Mouse (Mus musculus): ENCODE measurements around the gene Nmur1. TPM values are rescaled to one million over a fixed set of nuclear protein-coding genes. Genes with fewer than 3 reads are reported as not detected.
A peak's percentile ranks its signal among the peaks of the same experiment; 100 is the strongest.

The Nmur1 gene
- polyA plus RNA-seq, 1 experiment from 2014 or later = not detected

DNA sequence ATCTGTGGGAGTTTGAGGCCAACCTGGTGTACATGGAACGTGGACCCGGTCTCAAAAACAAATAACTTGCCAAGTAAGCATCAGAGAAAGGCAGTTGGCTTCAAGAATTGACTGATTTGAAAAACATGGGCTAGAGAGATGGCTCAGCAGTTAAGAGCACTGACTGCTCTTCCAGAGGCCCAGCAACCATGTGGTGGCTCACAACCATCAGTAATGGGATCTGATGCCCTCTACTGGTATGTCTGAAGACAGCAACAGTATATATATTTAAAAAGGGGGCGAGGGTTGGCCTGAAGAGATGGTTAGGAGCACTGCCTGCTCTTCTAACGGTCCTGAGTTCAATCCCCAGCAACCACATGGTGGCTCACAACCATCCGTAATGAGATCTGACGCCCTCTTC, 62.4 kb downstream of the Nmur1 start:
- H3K27me3 ChIP-seq (ENCODE audit: control insufficient read depth, insufficient read depth, low read length) = no peaks in the 10 kb centered on the region
- DNase-seq (ENCODE audit: low spot score) (no peak), ATAC-seq (replicated peaks; ENCODE audit: low FRiP score) (no peak)
- H3K9ac ChIP-seq (ENCODE audit: low read length) = no peak overlapping the region
- 9% methylated on average over 6 of the region's 6 CpGs for WGBS
- H3K4me2 ChIP-seq (ENCODE audit: low read depth, low read length, severe bottlenecking) = no peak overlapping the region
- no peaks in the 10 kb centered on the region; the same call in 1 of the 2 replicates for H3K4me1 ChIP-seq (replicated peaks; ENCODE audit: control insufficient read depth, insufficient read depth, low read length)
- H3K9me3 ChIP-seq (ENCODE audit: control insufficient read depth, low read length) = no peaks in the 10 kb centered on the region
- H3K27ac ChIP-seq (ENCODE audit: low read depth, low read length) = no peak overlapping the region
- no peaks in the 10 kb centered on the region for H3K36me3 ChIP-seq (ENCODE audit: control insufficient read depth, insufficient read depth, low read length)
- no peak overlapping the region for H3K4me3 ChIP-seq (ENCODE audit: low read depth, low read length)

DNA sequence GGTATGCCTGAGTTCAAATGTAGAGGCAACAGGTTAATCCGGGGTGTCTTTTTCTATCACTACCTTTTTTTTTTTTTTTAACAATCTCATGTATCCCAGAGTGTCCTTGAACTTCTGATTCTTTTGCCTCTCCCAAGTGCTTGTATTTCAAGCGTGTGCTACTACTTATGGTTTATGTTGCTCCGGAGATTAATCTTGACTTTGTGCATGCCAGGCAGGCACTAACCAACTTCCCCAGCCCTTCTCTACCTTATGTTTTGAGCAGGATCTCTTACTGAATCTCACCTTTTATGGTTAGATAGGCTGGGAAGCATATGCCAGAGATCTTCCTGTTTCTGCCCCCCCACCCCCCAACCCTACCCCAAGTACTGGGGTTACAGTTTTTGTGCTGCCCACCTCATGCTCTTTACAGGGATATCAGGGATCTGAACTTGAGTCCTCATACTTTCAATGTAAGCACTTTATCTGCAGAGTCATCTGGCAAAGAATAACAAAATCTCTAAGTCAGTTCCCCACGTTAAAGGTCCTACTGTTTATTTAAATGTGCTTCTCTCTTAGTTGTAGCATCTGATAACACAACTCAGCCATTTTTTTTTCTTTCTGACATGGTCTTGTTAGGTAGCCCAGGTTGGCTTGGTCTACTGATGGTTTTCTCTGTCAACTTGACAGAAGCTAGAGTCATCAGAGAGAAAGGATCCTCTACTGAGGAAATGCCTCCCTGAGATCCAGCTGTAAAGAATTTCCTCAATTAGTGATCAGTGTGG, 64.0 kb downstream of the Nmur1 start:
- H3K4me3 ChIP-seq (ENCODE audit: low read depth, low read length) = no peak overlapping the region
- WGBS = 86% methylated on average over 4 of the region's 4 CpGs
- no peak overlapping the region for H3K9ac ChIP-seq (ENCODE audit: low read length)
- no peaks in the 10 kb centered on the region for H3K9me3 ChIP-seq (ENCODE audit: control insufficient read depth, low read length)
- no peak overlapping the region for H3K27ac ChIP-seq (ENCODE audit: low read depth, low read length)
- H3K4me1 ChIP-seq (replicated peaks; ENCODE audit: control insufficient read depth, insufficient read depth, low read length) = no peaks in the 10 kb centered on the region; the same call in 1 of the 2 replicates
- no peaks in the 10 kb centered on the region for H3K27me3 ChIP-seq (ENCODE audit: control insufficient read depth, insufficient read depth, low read length)
- DNase-seq (ENCODE audit: low spot score) (no peak), ATAC-seq (replicated peaks; ENCODE audit: low FRiP score) (no peak)
- no peak overlapping the region for H3K4me2 ChIP-seq (ENCODE audit: low read depth, low read length, severe bottlenecking)
- H3K36me3 ChIP-seq (ENCODE audit: control insufficient read depth, insufficient read depth, low read length) = peaks cover 2% of the 10 kb centered on the region; the same call in 1 of the 2 replicates

DNA sequence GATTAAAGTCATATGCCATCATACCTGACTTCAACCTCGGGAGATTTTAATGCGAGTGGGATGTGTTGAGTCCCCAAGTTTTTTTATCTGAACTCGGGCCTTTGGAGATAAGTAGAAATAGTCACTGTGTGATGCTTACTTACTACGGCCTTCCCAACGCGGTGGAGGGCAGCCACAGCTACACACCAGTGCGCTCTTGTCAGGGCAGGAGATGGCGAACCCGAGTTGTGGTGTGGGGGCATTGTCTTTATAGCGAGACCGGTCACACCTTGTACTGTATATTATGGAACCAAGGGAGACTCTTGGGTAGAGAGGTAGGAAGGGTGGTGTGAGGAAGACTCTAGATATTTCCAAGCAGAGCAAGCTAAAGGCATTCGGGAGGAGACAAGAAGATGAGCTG, 65.6 kb downstream of the Nmur1 start:
- WGBS = 17% methylated on average over 12 of the region's 12 CpGs
- ATAC-seq (replicated peaks; ENCODE audit: low FRiP score) (no peak), DNase-seq (ENCODE audit: low spot score) (no peak)
- peak overlapping the region; percentile 81 for H3K4me2 ChIP-seq (ENCODE audit: low read depth, low read length, severe bottlenecking)
- no peaks in the 10 kb centered on the region; the same call in 1 of the 2 replicates for H3K4me1 ChIP-seq (replicated peaks; ENCODE audit: control insufficient read depth, insufficient read depth, low read length)
- peak overlapping the region; percentile 83 for H3K9ac ChIP-seq (ENCODE audit: low read length)
- H3K27ac ChIP-seq (ENCODE audit: low read depth, low read length) = no peak overlapping the region
- H3K4me3 ChIP-seq (ENCODE audit: low read depth, low read length) = peak overlapping the region; percentile 91
- H3K27me3 ChIP-seq (ENCODE audit: control insufficient read depth, insufficient read depth, low read length) = no peaks in the 10 kb centered on the region
- H3K9me3 ChIP-seq (ENCODE audit: control insufficient read depth, low read length) = no peaks in the 10 kb centered on the region
- peaks cover 15% of the 10 kb centered on the region for H3K36me3 ChIP-seq (ENCODE audit: control insufficient read depth, insufficient read depth, low read length)

DNA sequence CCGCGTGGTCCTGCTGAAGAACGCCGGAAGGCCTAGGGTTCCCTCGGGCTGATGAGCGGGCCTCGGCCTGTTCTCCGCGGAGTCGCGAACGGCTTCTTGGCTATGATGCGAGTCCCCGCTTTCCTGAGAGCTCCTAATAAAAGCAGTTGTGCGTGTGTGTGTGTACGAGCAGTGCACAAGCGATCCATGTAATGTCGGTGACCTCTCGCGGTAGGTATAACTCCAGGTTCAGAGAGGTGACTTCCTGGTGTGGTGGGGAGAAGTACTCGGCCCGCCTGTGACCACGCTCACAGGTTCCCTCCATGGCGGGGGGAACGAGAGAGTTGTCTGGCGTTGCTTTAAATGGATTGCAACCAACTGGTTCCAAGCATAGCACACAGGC, 66.2 kb downstream of the Nmur1 start:
- WGBS = under 1% methylated on average over 26 of the region's 26 CpGs
- H3K27ac ChIP-seq (ENCODE audit: low read depth, low read length) = peak overlapping the region; percentile 98; the same call in 1 of the 2 replicates
- H3K9me3 ChIP-seq (ENCODE audit: control insufficient read depth, low read length) = no peaks in the 10 kb centered on the region
- H3K4me3 ChIP-seq (ENCODE audit: low read depth, low read length) = peak overlapping the region; percentile 91
- peak overlapping the region; percentile 81 for H3K4me2 ChIP-seq (ENCODE audit: low read depth, low read length, severe bottlenecking)
- no peaks in the 10 kb centered on the region for H3K27me3 ChIP-seq (ENCODE audit: control insufficient read depth, insufficient read depth, low read length)
- peak overlapping the region; percentile 83 for H3K9ac ChIP-seq (ENCODE audit: low read length)
- ATAC-seq (replicated peaks; ENCODE audit: low FRiP score) (peak; percentile 13), DNase-seq (ENCODE audit: low spot score) (no peak)
- no peaks in the 10 kb centered on the region; the same call in 1 of the 2 replicates for H3K4me1 ChIP-seq (replicated peaks; ENCODE audit: control insufficient read depth, insufficient read depth, low read length)
- H3K36me3 ChIP-seq (ENCODE audit: control insufficient read depth, insufficient read depth, low read length) = peaks cover 21% of the 10 kb centered on the region

DNA sequence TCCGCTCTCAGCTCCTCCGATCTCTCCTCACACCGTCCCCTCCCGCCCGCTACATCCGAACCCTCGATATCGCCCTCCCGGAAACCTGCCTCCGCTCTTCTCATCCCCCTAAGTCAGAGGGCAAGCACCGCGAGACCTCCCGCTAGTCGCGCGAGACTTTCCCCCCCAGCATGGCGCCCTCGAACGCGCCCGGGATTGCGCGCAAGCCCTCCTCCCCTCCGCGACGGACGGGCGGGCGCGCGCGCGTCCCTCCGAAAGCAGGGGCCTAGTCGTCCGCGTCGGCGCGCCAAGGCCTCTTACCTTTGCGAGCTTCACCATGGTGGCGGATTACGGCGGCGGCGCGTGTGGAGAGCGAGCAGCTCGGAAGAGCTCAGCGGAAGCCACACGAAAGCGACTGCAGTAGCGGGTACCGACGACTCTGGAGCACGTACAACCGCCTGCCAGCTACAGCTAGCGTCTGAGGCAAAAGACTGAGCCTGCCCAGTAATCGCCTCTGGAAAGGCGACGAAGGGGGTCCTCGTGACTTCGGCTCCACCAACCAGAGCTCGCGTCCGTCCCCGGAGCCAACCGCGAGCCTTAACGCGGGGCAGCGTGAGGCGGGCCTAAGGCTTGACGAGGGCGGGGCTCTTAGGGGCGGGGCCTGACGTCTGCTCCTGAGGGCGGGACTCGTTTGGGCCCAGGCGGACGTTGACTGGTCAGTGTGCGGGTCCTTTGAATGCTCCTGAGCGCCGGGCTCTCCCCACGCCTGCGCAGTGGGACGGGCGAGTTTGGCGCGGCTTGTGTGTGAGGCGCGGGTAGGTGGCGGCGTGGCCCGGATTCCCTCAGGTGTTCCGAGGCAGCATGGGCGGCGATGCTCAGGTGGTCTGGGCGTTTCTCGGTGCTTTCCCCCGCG, 66.9 kb downstream of the Nmur1 start, which contains the start of gene Ncl:
Gene Ncl, minus strand, starts transcription at position 495 of the 892 bp plus-strand sequence.
- Histone ChIP-seq H3K4me1 (replicated peaks; ENCODE audit: control insufficient read depth, insufficient read depth, low read length) (no peaks in the 10 kb centered on the region; the same call in 1 of the 2 replicates), H3K27me3 (ENCODE audit: control insufficient read depth, insufficient read depth, low read length) (no peaks in the 10 kb centered on the region), H3K36me3 (ENCODE audit: control insufficient read depth, insufficient read depth, low read length) (peaks cover 24% of the 10 kb centered on the region), H3K27ac (ENCODE audit: low read depth, low read length) (peak within 1 kb of the TSS; percentile 98), H3K4me2 (ENCODE audit: low read depth, low read length, severe bottlenecking) (peak within 1 kb of the TSS; percentile 81), H3K4me3 (ENCODE audit: low read depth, low read length) (peak within 1 kb of the TSS; percentile 91), H3K9ac (ENCODE audit: low read length) (peak within 1 kb of the TSS; percentile 92), H3K9me3 (ENCODE audit: control insufficient read depth, low read length) (no peaks in the 10 kb centered on the region)
- peak; percentile 98 for ATAC-seq (replicated peaks; ENCODE audit: low FRiP score)
- peak; percentile 99 for DNase-seq (ENCODE audit: low spot score)
- WGBS = under 1% methylated on average over 102 of the region's 102 CpGs

DNA sequence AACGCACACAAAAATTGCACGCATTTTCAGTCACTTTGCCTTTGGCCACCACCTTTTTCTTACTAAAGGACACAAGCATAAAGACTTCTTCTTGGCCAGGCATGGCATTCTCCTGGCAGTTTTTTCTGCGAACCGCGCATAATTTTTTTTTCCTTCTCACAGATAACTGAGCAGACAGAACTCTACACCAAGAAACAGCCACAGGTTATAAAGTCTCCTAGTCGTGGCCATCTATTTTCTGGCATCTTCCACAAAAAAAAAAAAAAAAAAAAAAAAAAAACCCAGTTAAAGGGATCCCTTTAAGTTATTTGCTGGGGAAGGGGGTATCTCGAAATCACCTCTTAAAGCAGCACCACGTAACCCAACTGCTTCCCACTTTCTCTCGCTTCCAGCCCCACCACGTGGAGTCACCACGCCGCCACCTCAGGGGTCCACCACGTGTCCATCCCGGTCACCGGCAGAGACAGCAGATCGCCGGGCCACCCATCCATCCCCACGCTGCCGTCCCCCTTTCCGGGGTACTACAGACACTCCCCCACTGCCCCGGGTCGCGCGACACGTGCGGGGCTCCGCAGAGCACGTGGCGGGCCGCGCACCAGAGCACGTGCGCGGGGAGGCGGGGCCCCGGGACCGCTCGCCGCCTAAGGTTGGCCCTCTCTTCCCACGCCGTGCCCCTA, 67.7 kb downstream of the Nmur1 start:
- Histone ChIP-seq H3K4me3 (ENCODE audit: low read depth, low read length) (peak overlapping the region; percentile 91), H3K4me2 (ENCODE audit: low read depth, low read length, severe bottlenecking) (peak overlapping the region; percentile 80), H3K27ac (ENCODE audit: low read depth, low read length) (peak overlapping the region; percentile 98), H3K36me3 (ENCODE audit: control insufficient read depth, insufficient read depth, low read length) (peaks cover 24% of the 10 kb centered on the region), H3K27me3 (ENCODE audit: control insufficient read depth, insufficient read depth, low read length) (no peaks in the 10 kb centered on the region), H3K9me3 (ENCODE audit: control insufficient read depth, low read length) (no peaks in the 10 kb centered on the region), H3K4me1 (replicated peaks; ENCODE audit: control insufficient read depth, insufficient read depth, low read length) (no peaks in the 10 kb centered on the region; the same call in 1 of the 2 replicates), H3K9ac (ENCODE audit: low read length) (peak overlapping the region; percentile 92)
- ATAC-seq (replicated peaks; ENCODE audit: low FRiP score) (no peak), DNase-seq (ENCODE audit: low spot score) (no peak)
- under 1% methylated on average over 41 of the region's 41 CpGs for WGBS

DNA sequence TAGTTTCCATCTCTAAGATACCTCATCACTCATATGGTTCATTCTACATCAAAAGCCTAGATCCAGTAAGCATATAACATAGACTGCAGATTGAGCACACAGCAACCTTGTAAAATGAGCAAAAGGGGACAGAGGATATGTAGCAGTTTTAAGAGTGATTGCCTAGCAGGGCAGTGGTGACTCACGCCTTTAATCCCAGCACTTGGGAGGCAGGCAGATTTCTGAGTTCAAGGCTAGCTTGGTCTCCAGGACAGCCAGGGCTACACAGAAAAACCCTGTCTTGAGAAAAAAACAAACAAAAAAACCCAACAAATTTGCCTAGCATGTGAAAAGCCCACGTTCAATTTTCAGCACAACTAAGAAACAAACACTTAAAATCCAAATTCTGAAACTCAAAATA, 71.8 kb downstream of the Nmur1 start:
- Histone ChIP-seq H3K4me2 (ENCODE audit: low read depth, low read length, severe bottlenecking) (no peak overlapping the region), H3K9ac (ENCODE audit: low read length) (no peak overlapping the region), H3K4me3 (ENCODE audit: low read depth, low read length) (no peak overlapping the region), H3K36me3 (ENCODE audit: control insufficient read depth, insufficient read depth, low read length) (peaks cover 43% of the 10 kb centered on the region), H3K9me3 (ENCODE audit: control insufficient read depth, low read length) (no peaks in the 10 kb centered on the region), H3K27me3 (ENCODE audit: control insufficient read depth, insufficient read depth, low read length) (no peaks in the 10 kb centered on the region), H3K4me1 (replicated peaks; ENCODE audit: control insufficient read depth, insufficient read depth, low read length) (no peaks in the 10 kb centered on the region), H3K27ac (ENCODE audit: low read depth, low read length) (no peak overlapping the region)
- 92% methylated on average over 2 of the region's 2 CpGs for WGBS
- ATAC-seq (replicated peaks; ENCODE audit: low FRiP score) (no peak), DNase-seq (ENCODE audit: low spot score) (no peak)

DNA sequence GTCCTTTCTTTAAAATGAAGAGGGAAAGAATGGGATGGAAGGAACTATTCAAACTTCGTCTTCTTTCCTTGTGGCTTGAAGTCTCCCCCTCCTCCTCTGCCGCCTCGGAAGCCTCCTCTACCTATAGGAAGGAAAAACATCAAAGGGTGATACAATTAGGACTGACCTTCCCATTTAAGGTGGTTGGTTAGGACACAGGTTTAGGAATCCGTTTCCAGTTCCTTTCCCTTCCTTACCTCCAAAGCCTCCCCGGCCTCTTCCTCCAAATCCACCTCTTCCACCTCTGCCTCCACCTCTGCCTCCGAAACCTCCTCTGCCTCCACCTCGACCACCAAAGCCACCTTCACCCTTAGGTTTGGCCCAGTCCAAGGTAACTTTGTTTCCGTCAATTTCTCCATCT, 75.5 kb downstream of the Nmur1 start:
- DNase-seq (ENCODE audit: low spot score) (no peak), ATAC-seq (replicated peaks; ENCODE audit: low FRiP score) (no peak)
- H3K27me3 ChIP-seq (ENCODE audit: control insufficient read depth, insufficient read depth, low read length) = no peaks in the 10 kb centered on the region
- no peaks in the 10 kb centered on the region for H3K9me3 ChIP-seq (ENCODE audit: control insufficient read depth, low read length)
- H3K4me1 ChIP-seq (replicated peaks; ENCODE audit: control insufficient read depth, insufficient read depth, low read length) = no peaks in the 10 kb centered on the region
- no peak overlapping the region for H3K4me2 ChIP-seq (ENCODE audit: low read depth, low read length, severe bottlenecking)
- H3K36me3 ChIP-seq (ENCODE audit: control insufficient read depth, insufficient read depth, low read length) = peaks cover 38% of the 10 kb centered on the region
- H3K4me3 ChIP-seq (ENCODE audit: low read depth, low read length) = no peak overlapping the region
- H3K9ac ChIP-seq (ENCODE audit: low read length) = no peak overlapping the region
- H3K27ac ChIP-seq (ENCODE audit: low read depth, low read length) = no peak overlapping the region
- 86% methylated on average over 8 of the region's 8 CpGs for WGBS

Measured in forebrain, embryonic 11.5 days (tissue).